Mouse (Mus musculus) heart, postnatal 0 days (tissue): ENCODE measurements around the gene Slc39a11. TPM values are rescaled to one million over a fixed set of nuclear protein-coding genes. Genes with fewer than 3 reads are reported as not detected.

ENCODE experiments used
- ATAC-seq: fragments of 200-750 bp; cut with Nextera tagmentation; 2 replicates; pipeline ENCODE4 v1.8.0; 2017; ENCODE audit warnings: low read depth, moderate number of reproducible peaks, moderate library complexity; ENCODE audit not compliant: insufficient read depth
- DNase-seq: peaks from one replicate; pipeline ENCODE4 v3.0.0-alpha.2; 2016; ENCODE audit warnings: low spot score
- H3K27ac ChIP-seq: fragments of 300-500 bp; sonication (generic); 2 replicates; pipeline ENCODE4 v1.5.1; 2014; ENCODE audit warnings: low read depth, mild to moderate bottlenecking
- H3K27me3 ChIP-seq: fragments of 300-500 bp; sonication (generic); 2 replicates; pipeline ENCODE4 v1.6.1; 2014; ENCODE audit warnings: low read length, mixed read lengths; ENCODE audit not compliant: control insufficient read depth, insufficient read depth
- H3K36me3 ChIP-seq: fragments of 300-500 bp; sonication (generic); replicated peaks from 2 replicates; pipeline ENCODE4 v1.6.1; 2014; ENCODE audit warnings: low read length, mixed read lengths; ENCODE audit not compliant: control insufficient read depth, insufficient read depth
- H3K4me1 ChIP-seq: fragments of 300-500 bp; sonication (generic); 2 replicates; pipeline ENCODE4 v1.6.1; 2014; ENCODE audit warnings: antibody characterized with exemption; ENCODE audit not compliant: control insufficient read depth, insufficient read depth
- H3K4me2 ChIP-seq: fragments of 300-500 bp; sonication (generic); 2 replicates; pipeline ENCODE4 v1.6.1; 2014; ENCODE audit warnings: low read depth, mild to moderate bottlenecking, low read length, moderate library complexity
- H3K4me3 ChIP-seq: fragments of 300-500 bp; sonication (generic); 2 replicates; pipeline ENCODE4 v1.5.1; 2014; ENCODE audit warnings: low read depth, low read length
- H3K9ac ChIP-seq: fragments of 300-500 bp; sonication (generic); replicated peaks from 2 replicates; pipeline ENCODE4 v1.6.1; 2014; ENCODE audit warnings: low read depth, low read length, mixed read lengths
- H3K9me3 ChIP-seq: fragments of 300-500 bp; sonication (generic); replicated peaks from 2 replicates; pipeline ENCODE4 v1.6.1; 2016; ENCODE audit warnings: low read length; ENCODE audit not compliant: control insufficient read depth
- CTCF ChIP-seq: IDR thresholded peaks from 2 replicates; pipeline ENCODE4 v1.5.1; 2016; ENCODE audit warnings: antibody characterized with exemption, control low read depth, low read depth
- EP300 ChIP-seq: IDR thresholded peaks from 2 replicates; pipeline ENCODE4 v1.6.1; 2016; ENCODE audit warnings: antibody characterized with exemption, low read depth
- WGBS: fragments of 180-500 bp; shearing (Covaris S2); extraction: QIAGEN DNeasy Blood & Tissue Kit; methylation state at CpG from one replicate; pipeline ENCODE4 v1.1.7; 2014; 5-methylcytosine and 5-hydroxymethylcytosine counted together
- polyA plus RNA-seq: library from polyadenylated mRNA; unstranded; fragments of >200 nt; fragmentation: Nextera tagmentation; extraction: Ambion mirVana; gene quantifications from 2 replicates; pipeline ENCODE4 v1.2.1, GENCODE M21; 2015
- total RNA-seq: library from RNA; depleted of rRNA; stranded (reverse); fragments of >200 nt; gene quantifications from 2 replicates; pipeline ENCODE4 v1.2.3, GENCODE M21; 2014; ENCODE audit warnings: low replicate concordance

Slc39a11 gene
- total and polyA plus RNA-seq, 2 experiments from 2014 or later, result 8.6 to 16.3 TPM

DNA sequence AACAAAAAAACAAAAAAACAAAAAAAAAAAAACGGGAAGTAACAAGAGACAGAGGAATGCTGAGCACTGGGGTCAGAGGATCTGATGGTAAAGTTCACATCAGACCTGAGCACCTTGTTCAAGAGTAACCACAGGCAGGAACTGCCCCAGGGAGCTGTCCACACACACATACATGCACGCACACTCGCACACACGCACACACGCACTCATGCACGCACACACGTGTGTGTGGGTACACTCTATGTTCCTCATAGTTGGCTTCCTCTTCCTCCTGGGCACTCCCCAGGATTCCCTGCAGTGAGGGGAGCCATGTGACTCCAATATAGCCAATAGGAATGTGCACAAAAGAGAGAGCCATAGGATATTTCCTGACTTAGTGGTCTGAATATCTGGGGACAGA is 227.3 kb downstream of the Slc39a11 start:
- Histone ChIP-seq H3K9me3 (no peaks in the 10 kb centered on the region), H3K27me3 (no peaks in the 10 kb centered on the region), H3K9ac (no peak overlapping the region), H3K27ac (no peak overlapping the region), H3K4me2 (no peak overlapping the region), H3K4me1 (no peaks in the 10 kb centered on the region), H3K4me3 (no peak overlapping the region), H3K36me3 (no peaks in the 10 kb centered on the region)
- no peak for DNase-seq
- 87% methylated on average over 7 of the region's 7 CpGs for WGBS
- ATAC-seq, result no peak
- TF ChIP-seq CTCF, result no peak
- no peak for TF ChIP-seq EP300

- no peaks in the 10 kb centered on the region for H3K9me3 ChIP-seq
- no peak overlapping the region for H3K9ac ChIP-seq
- no peaks in the 10 kb centered on the region for H3K36me3 ChIP-seq
- TF ChIP-seq EP300 (no peak), CTCF (no peak)
- WGBS, result 75% methylated on average over 15 of the region's 15 CpGs
- H3K4me3 ChIP-seq, result no peak overlapping the region
- H3K27me3 ChIP-seq, result no peaks in the 10 kb centered on the region
- H3K27ac ChIP-seq, result no peak overlapping the region
- no peak overlapping the region for H3K4me2 ChIP-seq
- ATAC-seq (no peak), DNase-seq (no peak)
- H3K4me1 ChIP-seq, result no peaks in the 10 kb centered on the region
Observed at GRCm38 (mm10) chr11:113418921-113419655, 230.8 kb downstream of the Slc39a11 start.

DNA sequence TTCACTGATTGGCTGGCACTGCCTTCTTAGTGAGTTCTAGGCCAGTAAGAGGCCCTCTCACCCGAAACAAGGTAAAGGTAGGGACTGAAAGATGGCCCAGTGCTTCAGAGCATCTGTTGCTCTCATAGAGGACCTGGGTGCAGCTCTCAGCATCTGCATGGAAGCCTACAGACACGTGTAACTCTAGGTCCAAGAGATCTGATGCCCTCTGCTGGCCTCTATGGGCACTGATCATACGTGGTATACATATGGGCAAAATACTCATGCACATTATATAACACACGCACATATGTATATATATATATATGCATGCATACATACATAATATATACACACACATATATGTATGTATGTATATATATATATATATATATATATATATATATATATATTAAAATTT is 231.9 kb downstream of the Slc39a11 start:
- no peak overlapping the region for H3K4me2 ChIP-seq
- H3K9me3 ChIP-seq, result no peaks in the 10 kb centered on the region
- H3K36me3 ChIP-seq, result no peaks in the 10 kb centered on the region
- WGBS, result 83% methylated on average over 4 of the region's 4 CpGs
- ATAC-seq (no peak), DNase-seq (no peak)
- no peak overlapping the region for H3K27ac ChIP-seq
- H3K9ac ChIP-seq, result no peak overlapping the region
- H3K4me3 ChIP-seq, result no peak overlapping the region
- TF ChIP-seq CTCF (no peak), EP300 (no peak)
- no peaks in the 10 kb centered on the region for H3K4me1 ChIP-seq
- H3K27me3 ChIP-seq, result no peaks in the 10 kb centered on the region

- H3K4me1 ChIP-seq, result no peaks in the 10 kb centered on the region
- H3K4me3 ChIP-seq, result no peak overlapping the region
- no peak for DNase-seq
- no peak overlapping the region for H3K27ac ChIP-seq
- 90% methylated on average over 4 of the region's 4 CpGs for WGBS
- no peaks in the 10 kb centered on the region for H3K27me3 ChIP-seq
- no peak overlapping the region for H3K4me2 ChIP-seq
- ATAC-seq, result no peak
- TF ChIP-seq EP300 (no peak), CTCF (0 out of 2 replicates have a peak, but pooled peaks have one; percentile 6)
- H3K9ac ChIP-seq, result no peak overlapping the region
- H3K36me3 ChIP-seq, result no peaks in the 10 kb centered on the region
- H3K9me3 ChIP-seq, result no peaks in the 10 kb centered on the region
Observed at GRCm38 (mm10) chr11:113412545-113412944, 237.3 kb downstream of the Slc39a11 start.

- WGBS, result 63% methylated on average over 10 of the region's 10 CpGs
- no peaks in the 10 kb centered on the region for H3K27me3 ChIP-seq
- H3K9ac ChIP-seq, result no peak overlapping the region
- H3K36me3 ChIP-seq, result no peaks in the 10 kb centered on the region
- no peak overlapping the region for H3K4me3 ChIP-seq
- H3K4me1 ChIP-seq, result no peaks in the 10 kb centered on the region
- no peak overlapping the region for H3K4me2 ChIP-seq
- no peak for ATAC-seq
- H3K27ac ChIP-seq, result no peak overlapping the region
- no peaks in the 10 kb centered on the region for H3K9me3 ChIP-seq
- TF ChIP-seq CTCF (no peak), EP300 (no peak)
- DNase-seq, result no peak
Observed at GRCm38 (mm10) chr11:113411798-113412197, 238.1 kb downstream of the Slc39a11 start.

DNA sequence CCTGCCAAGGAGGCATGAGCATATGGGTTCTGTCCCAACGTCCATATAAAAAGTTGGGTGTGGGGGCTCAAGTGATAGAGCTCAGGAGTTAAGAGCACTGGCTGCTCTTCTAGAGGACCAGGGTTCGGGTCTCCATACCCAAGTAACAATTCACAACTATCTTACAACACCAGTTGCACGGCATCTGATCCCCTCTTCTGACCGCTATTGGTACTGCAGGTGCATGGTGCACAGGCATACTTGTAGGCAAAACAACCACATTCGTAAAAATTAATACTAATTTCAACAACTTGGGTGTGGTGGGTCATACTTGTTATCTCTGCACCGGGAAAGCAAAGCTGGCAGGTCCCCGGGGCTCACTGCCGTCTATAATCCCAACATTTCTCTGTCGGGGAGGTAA is 240.8 kb downstream of the Slc39a11 start:
- H3K4me3 ChIP-seq, result no peak overlapping the region
- 88% methylated on average over 9 of the region's 9 CpGs for WGBS
- H3K36me3 ChIP-seq, result no peaks in the 10 kb centered on the region
- TF ChIP-seq CTCF (0 out of 2 replicates have a peak, but pooled peaks have one; percentile 18), EP300 (no peak)
- DNase-seq (no peak), ATAC-seq (no peak)
- H3K9me3 ChIP-seq, result no peaks in the 10 kb centered on the region
- H3K9ac ChIP-seq, result no peak overlapping the region
- no peaks in the 10 kb centered on the region for H3K27me3 ChIP-seq
- no peak overlapping the region for H3K27ac ChIP-seq
- no peaks in the 10 kb centered on the region for H3K4me1 ChIP-seq
- no peak overlapping the region for H3K4me2 ChIP-seq
